Mouse (Mus musculus) layer of hippocampus, adult 9-11 months (tissue): ENCODE measurements around the gene Acads.
"Not testable (repeated sequence)": the region's sequence is repeated elsewhere in the genome, so short reads cannot be mapped to it uniquely, and the experiment has no call there.

Source experiments
- DNase-seq: peaks from one replicate; pipeline ENCODE4 v3.0.0; 2022

Acads gene

GRCm38 (mm10) chr5:115124690-115125089 lies 5.5 kb upstream of the Acads start:
- no peak for DNase-seq

GRCm38 (mm10) chr5:115120978-115121377 lies 1.8 kb upstream of the Acads start:
- DNase-seq: no peak

GRCm38 (mm10) chr5:115117467-115117866 lies 1.7 kb downstream of the Acads start:
- no peak for DNase-seq

DNA sequence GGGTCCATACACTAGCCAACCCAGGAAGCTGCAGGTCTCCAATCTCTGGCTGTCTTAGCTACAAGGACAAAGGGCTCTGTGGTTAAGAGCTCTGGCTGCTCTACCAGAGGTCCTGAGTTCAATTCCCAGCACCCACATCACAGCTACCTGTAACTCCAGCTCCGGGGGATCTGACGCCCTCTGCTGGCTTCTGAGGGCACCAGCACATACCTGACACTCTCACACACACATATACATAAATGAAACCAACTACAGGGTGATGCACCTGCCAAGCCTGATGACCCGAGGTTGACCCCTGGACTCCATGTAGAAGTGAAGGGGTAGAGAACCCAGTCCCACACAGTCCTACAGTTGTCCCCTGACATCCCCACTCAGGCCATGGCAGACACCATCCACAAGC lies 2.7 kb downstream of the Acads start:
- no peak for DNase-seq

DNA sequence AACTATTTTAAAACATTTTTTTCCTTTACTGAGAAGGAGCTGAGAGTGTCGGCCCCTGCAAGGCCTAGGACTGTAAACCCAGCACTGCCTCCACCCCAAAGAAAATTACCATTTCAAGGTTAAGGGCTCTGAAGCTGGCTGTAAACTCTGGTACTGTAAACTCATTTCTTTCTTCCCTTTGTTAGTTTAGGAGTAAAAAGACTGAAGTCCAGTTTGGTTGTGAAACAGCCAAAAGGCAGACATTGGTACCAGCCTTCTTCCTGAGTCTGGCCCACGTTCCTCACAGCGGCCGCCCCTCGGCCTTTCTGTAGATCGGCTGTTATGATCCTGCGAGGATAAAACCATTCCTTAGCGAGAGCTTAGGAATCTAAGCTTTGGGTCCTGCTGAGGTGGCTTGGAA lies 4.6 kb downstream of the Acads start:
- DNase-seq: no peak

GRCm38 (mm10) chr5:115113244-115113643 lies 5.9 kb downstream of the Acads start:
- no peak for DNase-seq

- no peak for DNase-seq
Observed at GRCm38 (mm10) chr5:115111156-115111555, 8.0 kb downstream of the Acads start.

DNA sequence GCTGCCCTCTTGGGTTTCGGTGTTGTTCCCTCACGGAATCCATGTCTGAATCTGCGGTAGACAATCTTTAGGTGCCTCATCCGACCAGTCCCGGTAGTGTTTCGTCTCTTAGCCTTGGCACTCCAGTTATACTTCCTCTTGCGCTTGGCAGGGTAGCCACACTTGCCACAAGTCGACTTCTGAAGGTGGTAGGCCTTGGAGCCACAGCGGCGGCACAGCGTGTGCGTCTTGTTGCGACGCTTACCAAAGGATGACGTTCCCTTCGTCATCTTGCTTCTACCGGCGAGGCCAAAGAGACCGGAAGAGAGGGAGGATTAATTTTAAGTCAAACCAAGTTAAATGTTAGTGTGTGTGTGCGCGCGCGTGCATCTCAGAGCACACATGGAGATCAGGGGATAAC lies 15.9 kb downstream of the Acads start:
- DNase-seq: not testable (repeated sequence)

DNA sequence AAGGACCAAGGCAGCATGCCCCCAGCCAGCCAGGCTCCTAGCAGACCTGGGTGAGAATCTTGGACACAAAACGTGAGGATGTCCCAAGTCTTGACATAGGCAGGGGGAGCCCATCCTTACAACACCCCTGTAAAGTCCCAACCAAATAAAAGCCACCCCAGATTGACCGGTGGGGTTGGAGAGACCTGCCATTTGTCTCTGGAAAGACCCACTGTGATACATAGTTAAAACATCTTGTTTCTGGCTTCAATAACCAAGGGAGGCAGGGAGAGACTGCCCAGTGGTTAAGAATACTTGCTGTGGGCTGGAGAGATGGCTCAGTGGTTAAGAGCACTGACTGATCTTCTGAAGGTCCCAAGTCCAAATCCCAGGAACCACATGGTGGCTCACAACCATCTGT lies 16.9 kb downstream of the Acads start:
- DNase-seq: no peak

- DNase-seq: no peak
Observed at GRCm38 (mm10) chr5:115100473-115100872, 18.7 kb downstream of the Acads start.

DNA sequence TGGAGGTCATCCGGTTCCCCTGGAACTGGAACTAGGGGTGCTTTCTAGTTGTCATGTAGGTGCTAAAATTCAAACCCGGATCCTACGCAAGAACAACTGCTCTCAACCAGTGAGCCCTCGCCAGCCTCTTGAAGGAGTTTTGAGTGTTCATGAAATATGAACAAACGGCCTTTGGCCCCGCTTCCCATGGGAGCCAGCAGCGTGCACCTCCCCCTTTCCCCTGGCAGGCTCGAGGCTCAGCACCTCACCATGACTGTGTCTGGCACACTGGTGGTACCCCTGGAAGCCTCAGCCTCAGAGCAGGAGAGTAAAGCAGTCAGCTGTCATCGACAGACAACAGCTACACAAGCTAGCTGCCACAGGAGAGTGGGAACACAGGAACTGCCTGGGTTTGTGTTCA lies 19.2 kb downstream of the Acads start:
- no peak for DNase-seq

DNA sequence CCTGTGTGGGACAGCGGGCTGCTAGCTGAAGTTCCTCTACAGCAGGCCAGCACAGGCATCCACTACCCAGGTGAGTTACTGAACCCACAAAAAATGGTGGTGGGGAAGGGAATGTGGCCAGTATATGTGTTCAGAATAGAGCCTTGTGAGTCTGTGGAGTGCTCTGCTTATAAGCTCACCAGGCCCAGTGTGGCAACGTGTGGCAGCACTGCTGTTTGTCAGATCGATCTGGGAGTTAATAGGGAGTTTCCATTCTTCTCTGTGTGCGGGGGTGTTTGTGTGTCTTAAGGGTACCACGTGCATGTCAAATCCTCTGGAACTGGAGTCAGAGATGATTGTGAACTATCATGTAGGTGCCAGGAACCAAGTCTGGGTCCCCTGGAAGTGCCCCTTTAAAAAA lies 19.6 kb downstream of the Acads start:
- DNase-seq: no peak

- DNase-seq: no peak
Observed at GRCm38 (mm10) chr5:115098195-115098594, 21.0 kb downstream of the Acads start, which contains the start of gene Gm10401. Gm10401 (minus strand) TSS chr5:115098295.

GRCm38 (mm10) chr5:115091776-115092175 lies 27.4 kb downstream of the Acads start:
- no peak for DNase-seq

- DNase-seq: no peak
Observed at GRCm38 (mm10) chr5:115091015-115091414, 28.1 kb downstream of the Acads start.

DNA sequence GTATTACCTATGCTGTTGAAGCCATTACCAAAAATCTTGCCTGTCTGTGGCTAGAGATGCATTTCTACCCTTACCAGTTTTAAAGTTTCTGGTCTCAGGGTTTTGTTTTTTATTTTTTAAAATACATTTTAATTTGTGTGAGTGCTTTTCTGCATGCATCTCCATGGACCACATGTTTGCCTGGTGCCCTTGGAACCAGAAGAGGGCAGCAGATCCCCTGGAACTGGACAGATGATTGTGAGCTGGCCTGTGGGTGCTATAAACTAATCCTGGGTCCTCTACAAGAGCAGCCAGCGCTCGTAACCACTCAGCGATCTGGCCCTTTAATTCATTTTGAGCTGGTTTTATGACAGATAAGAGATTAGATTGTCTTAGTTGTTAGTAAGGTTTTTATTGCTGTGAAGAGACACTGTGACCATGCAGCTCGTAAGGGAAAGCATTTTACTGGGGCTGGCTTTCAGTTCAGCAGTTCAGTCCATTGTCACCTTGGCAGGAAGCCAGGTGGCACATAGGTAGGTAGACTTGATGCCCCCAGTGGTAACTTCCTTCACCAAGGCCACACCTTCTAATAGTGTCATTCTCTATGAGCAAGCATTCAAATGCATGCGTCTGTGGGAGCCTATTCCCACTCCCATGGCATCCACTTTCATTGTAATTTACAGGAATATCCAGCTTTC lies 29.4 kb downstream of the Acads start:
- no peak for DNase-seq

DNA sequence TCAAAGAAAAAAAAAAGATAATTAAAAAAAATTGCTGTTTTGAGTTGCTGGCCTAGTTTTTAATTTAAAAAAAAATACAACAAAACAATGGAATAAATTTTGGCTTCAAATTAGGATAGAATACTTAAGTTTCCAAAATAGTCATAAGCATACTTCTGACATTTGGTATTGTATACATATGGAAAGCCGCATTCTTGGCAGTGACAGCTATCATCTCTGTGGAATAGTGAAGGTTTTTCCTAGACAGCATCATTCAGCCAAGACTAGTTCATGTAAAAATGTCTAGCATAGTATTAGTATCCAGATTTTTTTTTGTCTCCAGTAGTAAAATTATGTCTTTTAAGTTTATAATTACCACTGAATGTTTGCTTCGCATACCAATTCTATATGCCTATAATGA lies 33.5 kb downstream of the Acads start:
- DNase-seq: no peak

- DNase-seq: no peak
Observed at GRCm38 (mm10) chr5:115083492-115083891, 35.7 kb downstream of the Acads start.

DNA sequence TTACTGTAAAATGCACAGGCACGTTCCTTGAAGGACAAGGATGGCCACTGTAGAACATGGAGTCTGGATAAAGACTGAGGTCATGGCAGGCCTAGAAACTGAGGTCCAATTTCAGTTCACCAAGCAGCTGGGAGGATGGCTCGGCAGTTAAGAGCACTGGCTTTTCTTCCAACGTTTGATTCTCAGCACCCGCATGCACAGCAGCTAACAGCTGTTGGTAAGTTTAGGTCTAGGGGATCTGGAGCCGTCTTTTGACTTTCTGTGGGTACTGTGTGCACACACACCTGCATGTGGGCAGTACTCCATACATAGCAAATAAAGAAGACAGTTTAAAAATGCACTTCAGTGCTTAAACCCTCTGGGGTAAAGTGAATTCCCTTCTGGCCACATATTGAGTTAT lies 37.5 kb downstream of the Acads start:
- no peak for DNase-seq

- peak; percentile 45 for DNase-seq
Observed at GRCm38 (mm10) chr5:115076144-115076901, 42.8 kb downstream of the Acads start.

DNA sequence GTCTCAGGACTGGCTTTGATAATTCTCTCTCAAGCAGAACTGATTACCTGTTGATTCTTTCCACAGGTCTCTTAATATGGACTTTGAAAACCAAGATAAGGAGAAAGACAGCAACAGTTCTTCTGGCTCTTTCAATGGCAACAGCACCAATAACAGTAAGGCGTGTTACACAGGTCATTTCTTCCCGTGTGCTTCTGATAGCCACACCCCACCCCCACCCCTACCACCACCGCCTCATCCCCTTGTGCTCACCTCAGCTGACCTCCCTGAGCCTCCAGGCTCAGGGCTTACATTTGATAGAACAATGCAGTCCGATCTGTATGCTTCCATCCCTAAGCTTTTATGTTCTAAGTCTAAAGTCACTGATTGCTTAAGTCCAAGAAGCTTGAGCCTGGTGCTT lies 44.4 kb downstream of the Acads start:
- DNase-seq: no peak

DNA sequence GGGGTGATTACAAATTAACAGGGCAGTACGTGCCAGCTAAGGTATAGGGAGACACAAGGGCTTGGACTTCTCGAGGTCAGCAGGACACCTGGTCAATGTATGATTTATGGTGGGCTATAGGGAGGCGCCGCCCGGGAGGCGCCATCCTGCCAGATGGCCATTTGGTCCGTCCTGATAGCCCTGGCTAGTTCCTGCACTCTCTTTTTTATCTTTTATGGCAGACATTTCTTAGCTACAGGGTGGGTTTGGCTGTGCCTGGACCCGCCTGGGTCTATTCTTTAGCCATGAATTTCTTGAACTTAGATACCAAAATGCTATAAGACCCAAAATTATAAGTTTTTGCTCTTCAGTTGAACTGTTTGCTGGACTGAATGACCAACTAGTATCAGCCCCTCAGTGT lies 45.8 kb downstream of the Acads start:
- not testable (repeated sequence) for DNase-seq

- peak; percentile 56 for DNase-seq
Observed at GRCm38 (mm10) chr5:115072143-115072542, 47.0 kb downstream of the Acads start.

GRCm38 (mm10) chr5:115071096-115071901 lies 47.8 kb downstream of the Acads start:
- no peak for DNase-seq
